Mouse (Mus musculus) liver, embryonic 15.5 days (tissue): ENCODE measurements around the gene Fbxo10. TPM values are rescaled to one million over a fixed set of nuclear protein-coding genes. Genes with fewer than 3 reads are reported as not detected.

Source experiments
- ATAC-seq: fragments of 200-750 bp; cut with Nextera tagmentation; 2 replicates; pipeline ENCODE4 v1.8.0; 2017; ENCODE audit warnings: moderate number of reproducible peaks, mild to moderate bottlenecking, moderate library complexity; ENCODE audit not compliant: insufficient read depth
- H3K27ac ChIP-seq: fragments of 300-500 bp; sonication (generic); replicated peaks from 2 replicates; pipeline ENCODE4 v1.5.1; 2015; ENCODE audit warnings: mild to moderate bottlenecking, inconsistent platforms
- H3K27me3 ChIP-seq: fragments of 300-500 bp; sonication (generic); 2 replicates; pipeline ENCODE4 v1.6.1; 2015; ENCODE audit warnings: mild to moderate bottlenecking, inconsistent platforms
- H3K36me3 ChIP-seq: fragments of 300-500 bp; sonication (generic); replicated peaks from 2 replicates; pipeline ENCODE4 v1.6.1; 2015; ENCODE audit warnings: moderate library complexity, mild to moderate bottlenecking, inconsistent platforms
- H3K4me1 ChIP-seq: fragments of 300-500 bp; sonication (generic); replicated peaks from 2 replicates; pipeline ENCODE4 v1.6.1; 2015; ENCODE audit warnings: inconsistent platforms
- H3K4me2 ChIP-seq: fragments of 300-500 bp; sonication (generic); 2 replicates; pipeline ENCODE4 v1.6.1; 2015; ENCODE audit warnings: moderate library complexity, mild to moderate bottlenecking, inconsistent platforms
- H3K4me3 ChIP-seq: fragments of 300-500 bp; sonication (generic); replicated peaks from 2 replicates; pipeline ENCODE4 v1.5.1; 2015; ENCODE audit warnings: mild to moderate bottlenecking, inconsistent platforms
- H3K9ac ChIP-seq: fragments of 300-500 bp; sonication (generic); 2 replicates; pipeline ENCODE4 v1.6.1; 2015; ENCODE audit warnings: moderate library complexity, mild to moderate bottlenecking, inconsistent platforms
- H3K9me3 ChIP-seq: fragments of 300-500 bp; sonication (generic); replicated peaks from 2 replicates; pipeline ENCODE4 v1.6.1; 2016; ENCODE audit warnings: inconsistent platforms
- WGBS: fragments of 180-500 bp; shearing (Covaris S2); methylation state at CpG from one replicate; pipeline ENCODE4 v1.1.7; 2015; ENCODE audit warnings: mixed read lengths; ENCODE audit not compliant: insufficient replicate concordance; 5-methylcytosine and 5-hydroxymethylcytosine counted together
- polyA plus RNA-seq: library from polyadenylated mRNA; unstranded; fragments of >200 nt; fragmentation: Nextera tagmentation; extraction: Ambion mirVana; gene quantifications from 2 replicates; pipeline ENCODE4 v1.2.1, GENCODE M21; 2015

Fbxo10 gene
- polyA plus RNA-seq, 1 experiment from 2014 or later, result 4.0 TPM

DNA sequence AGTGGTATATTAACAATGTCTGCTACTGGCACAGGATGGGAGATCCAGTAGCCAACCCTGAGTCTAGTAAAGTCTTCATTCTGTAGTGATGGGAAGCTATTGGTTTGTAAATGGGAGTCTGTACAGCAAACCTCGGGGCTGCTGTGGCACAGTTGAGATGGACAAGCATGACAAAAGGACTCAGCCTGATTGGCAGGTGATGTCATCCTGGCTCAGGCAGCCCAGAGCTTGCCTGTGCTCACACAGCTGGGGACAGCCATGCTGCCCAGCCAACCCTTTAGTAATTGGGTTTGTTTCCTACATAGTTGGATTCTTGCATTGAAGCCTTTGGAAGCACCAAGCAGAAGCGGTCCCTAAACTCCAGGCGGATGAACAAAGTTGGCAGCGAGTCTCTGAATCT is 57.9 kb downstream of the Fbxo10 start:
- no peaks in the 10 kb centered on the region for H3K27me3 ChIP-seq
- no peak overlapping the region for H3K4me2 ChIP-seq
- no peak for ATAC-seq
- H3K9me3 ChIP-seq, result no peaks in the 10 kb centered on the region
- H3K4me1 ChIP-seq, result no peaks in the 10 kb centered on the region
- no peak overlapping the region for H3K4me3 ChIP-seq
- 91% methylated on average over 4 of the region's 4 CpGs for WGBS
- H3K27ac ChIP-seq, result no peak overlapping the region
- peaks cover 26% of the 10 kb centered on the region for H3K36me3 ChIP-seq
- H3K9ac ChIP-seq, result no peak overlapping the region

DNA sequence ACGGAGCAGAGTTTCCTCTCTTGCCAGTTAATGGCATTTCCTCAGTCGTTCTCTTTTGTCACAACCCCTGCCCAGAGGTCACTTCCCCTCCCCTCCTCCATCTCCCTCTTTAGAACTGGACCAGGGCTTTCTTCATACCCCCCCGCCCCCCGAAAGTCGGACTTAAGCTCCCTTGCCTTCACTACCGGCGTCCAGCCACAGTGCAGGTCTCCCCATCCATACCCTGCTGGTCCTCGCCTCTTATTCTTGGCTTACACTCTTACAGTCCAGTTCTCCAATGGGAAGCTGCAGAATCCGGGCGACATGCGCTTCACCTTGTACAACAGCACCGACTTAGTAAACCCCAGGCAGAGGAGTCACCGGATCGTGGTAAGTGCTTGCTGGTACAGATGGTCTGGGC is 65.4 kb downstream of the Fbxo10 start:
- H3K9me3 ChIP-seq, result no peaks in the 10 kb centered on the region
- H3K4me1 ChIP-seq, result peaks cover 30% of the 10 kb centered on the region
- H3K4me2 ChIP-seq, result peak overlapping the region; percentile 95
- peak overlapping the region; percentile 66 for H3K9ac ChIP-seq
- WGBS, result under 1% methylated on average over 14 of the region's 14 CpGs
- 0 out of 2 replicates have a peak, but pooled peaks cover 12% of the 10 kb centered on the region for H3K36me3 ChIP-seq
- H3K27me3 ChIP-seq, result no peaks in the 10 kb centered on the region
- peak; percentile 17; the same call in 1 of the 2 replicates for ATAC-seq
- no peak overlapping the region for H3K27ac ChIP-seq
- H3K4me3 ChIP-seq, result peak overlapping the region; percentile 80

DNA sequence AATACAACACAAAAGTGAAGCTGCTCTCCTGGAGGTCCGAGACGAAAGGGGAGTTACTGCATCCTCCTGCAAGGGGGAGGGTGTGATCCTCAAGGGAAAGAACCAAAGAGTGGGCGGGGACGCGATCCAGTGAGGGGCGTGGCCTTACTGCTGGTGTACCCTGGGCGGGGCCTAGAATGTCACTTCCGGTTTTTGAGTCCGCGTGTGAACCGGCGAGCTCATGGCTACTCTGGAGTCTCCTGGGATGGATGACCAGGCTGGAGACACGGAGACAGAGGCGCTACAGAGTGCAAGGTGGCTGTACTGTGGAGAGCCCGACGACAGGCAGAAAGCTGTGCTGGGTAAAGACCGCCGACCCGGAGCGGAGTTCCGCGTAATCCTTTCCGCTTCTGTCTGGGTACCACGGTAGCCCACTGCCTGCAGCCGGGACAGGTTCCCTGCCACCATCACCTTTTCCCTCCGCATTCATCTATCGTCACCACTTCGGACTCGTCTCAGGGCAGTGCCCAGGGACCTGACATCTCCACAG is 65.9 kb downstream of the Fbxo10 start, which contains the start of gene Polr1e:
Polr1e (plus strand) TSS at position 132 of the 529 bp plus-strand sequence.
- Histone ChIP-seq H3K9me3 (no peaks in the 10 kb centered on the region), H3K4me1 (peaks cover 35% of the 10 kb centered on the region), H3K4me2 (peak within 1 kb of the TSS; percentile 95), H3K36me3 (0 out of 2 replicates have a peak, but pooled peaks cover 7% of the 10 kb centered on the region), H3K4me3 (peak within 1 kb of the TSS; percentile 80), H3K27ac (no peak within 1 kb of the TSS), H3K9ac (peak within 1 kb of the TSS; percentile 66), H3K27me3 (no peaks in the 10 kb centered on the region)
- WGBS, result under 1% methylated on average over 29 of the region's 29 CpGs
- ATAC-seq, result peak; percentile 75

DNA sequence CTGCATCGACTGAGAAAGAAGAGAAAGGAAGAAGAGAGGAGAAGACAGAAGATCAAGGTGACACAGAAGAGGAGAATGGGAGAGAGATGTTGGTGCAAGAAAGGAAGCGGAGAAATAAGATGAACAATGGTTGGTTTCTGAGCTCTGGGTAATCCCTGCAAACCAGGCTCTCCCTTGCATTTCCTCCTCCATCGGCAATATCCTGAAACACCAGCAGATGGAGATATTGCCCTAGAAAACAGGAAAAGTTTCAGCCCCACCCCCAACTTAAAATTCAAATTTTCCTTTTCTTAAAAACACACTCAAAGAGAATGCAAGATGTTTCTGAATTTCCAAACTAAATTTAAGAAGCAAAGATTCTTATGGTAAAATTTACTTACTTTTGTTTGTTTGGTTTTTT is 68.8 kb downstream of the Fbxo10 start:
- peaks cover 40% of the 10 kb centered on the region for H3K4me1 ChIP-seq
- no peaks in the 10 kb centered on the region for H3K27me3 ChIP-seq
- H3K4me2 ChIP-seq, result no peak overlapping the region
- H3K4me3 ChIP-seq, result no peak overlapping the region
- 7% methylated on average over 3 of the region's 3 CpGs for whole genome bisulfite sequencing
- ATAC-seq, result no peak
- no peak overlapping the region for H3K27ac ChIP-seq
- no peak overlapping the region for H3K9ac ChIP-seq
- no peaks in the 10 kb centered on the region for H3K36me3 ChIP-seq
- no peaks in the 10 kb centered on the region for H3K9me3 ChIP-seq

DNA sequence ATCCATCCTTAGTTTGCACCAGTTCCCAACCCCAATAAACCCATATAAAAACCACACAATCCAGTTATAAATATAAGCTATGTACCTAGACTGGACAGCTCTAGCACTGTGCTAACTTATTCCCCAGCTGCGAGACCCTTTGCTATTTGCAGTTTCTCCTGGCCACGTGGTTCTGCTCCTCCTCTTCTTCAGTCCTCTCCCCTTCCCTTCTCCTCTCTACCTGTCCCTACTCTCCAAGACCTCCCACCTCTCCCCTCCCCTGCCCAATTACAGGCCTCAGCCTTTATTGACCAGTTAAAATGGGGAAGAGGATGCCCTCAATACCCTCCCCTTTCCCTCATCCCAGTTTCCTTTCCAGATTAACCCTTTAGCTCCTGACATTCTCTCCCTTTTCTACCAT is 70.9 kb downstream of the Fbxo10 start:
- Histone ChIP-seq H3K9me3 (no peaks in the 10 kb centered on the region), H3K9ac (peak overlapping the region; percentile 77), H3K27ac (peak overlapping the region; percentile 99), H3K27me3 (no peaks in the 10 kb centered on the region), H3K36me3 (no peaks in the 10 kb centered on the region), H3K4me3 (peak overlapping the region; percentile 71), H3K4me1 (peaks cover 32% of the 10 kb centered on the region), H3K4me2 (peak overlapping the region; percentile 86)
- 5% methylated on average over 2 of the region's 2 CpGs for WGBS
- no peak for ATAC-seq

DNA sequence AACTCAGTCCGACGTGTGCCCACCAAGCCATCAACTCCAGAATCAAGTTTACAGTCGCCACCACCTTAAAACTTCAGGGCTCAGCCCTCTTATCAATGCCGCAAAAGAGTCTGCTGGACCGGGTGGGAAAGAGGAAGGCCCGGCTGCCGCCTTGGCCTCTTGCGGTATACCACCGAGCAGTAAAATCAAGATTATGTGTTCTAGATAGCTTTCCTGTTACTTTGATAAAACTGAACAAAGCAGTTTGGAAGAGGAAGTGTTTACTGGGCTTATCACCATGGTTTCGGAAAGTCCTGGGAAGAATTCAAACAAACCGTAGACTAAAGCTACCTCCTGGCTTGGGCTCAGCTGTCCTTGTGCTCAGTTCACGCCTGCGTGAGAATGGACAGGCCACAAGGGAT is 71.4 kb downstream of the Fbxo10 start:
- WGBS, result under 1% methylated on average over 13 of the region's 13 CpGs
- peaks cover 30% of the 10 kb centered on the region for H3K4me1 ChIP-seq

DNA sequence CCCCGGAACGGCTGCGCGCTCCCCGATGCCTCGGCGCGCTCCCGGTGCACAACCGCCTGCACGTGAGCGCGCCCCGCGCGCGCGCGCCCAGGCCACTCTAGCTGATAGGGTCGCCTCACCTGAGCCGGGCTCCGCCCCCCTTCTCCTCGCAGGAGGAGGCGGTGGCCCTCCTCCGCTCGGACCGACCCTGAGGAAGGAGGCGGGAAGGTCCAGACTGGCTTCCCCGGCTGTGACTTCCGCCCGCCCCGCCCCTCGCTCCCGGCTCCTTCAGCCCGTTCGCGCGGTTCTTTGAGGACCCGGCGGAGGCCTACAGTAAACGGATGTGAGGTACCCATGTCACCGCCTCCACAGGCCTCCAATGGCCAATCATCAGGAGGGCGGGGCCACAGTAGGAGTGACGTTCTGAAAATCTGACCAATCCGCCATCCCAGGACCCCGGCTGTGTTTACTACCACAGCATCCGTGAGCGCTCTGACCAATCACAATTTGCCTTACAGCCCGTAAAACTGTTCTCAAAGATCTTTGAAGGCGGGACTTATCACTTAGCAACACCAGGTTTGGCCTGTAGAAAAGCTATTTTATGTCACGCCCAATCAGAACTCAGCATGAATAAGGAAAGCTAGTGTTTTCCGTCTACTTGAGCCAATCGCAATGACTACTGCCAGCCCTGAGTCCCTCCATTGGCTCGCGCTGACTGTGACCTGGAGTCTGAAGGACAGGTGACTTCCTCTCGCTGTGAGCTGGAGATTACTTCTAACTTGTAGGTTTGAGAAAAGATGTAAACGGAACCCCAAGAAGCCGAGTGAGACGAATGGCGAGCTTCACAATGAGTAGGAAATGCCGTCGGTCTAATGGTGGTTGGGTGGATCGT is 72.1 kb downstream of the Fbxo10 start, which contains the start of gene Zbtb5:
Zbtb5 (minus strand) TSS at position 308 of the 871 bp plus-strand sequence.
- peak; percentile 95 for ATAC-seq

More for the DNA sequence above, 71.4 kb downstream of the Fbxo10 start:
- Histone ChIP-seq H3K27ac (peak overlapping the region; percentile 99), H3K4me3 (peak overlapping the region; percentile 71), H3K4me2 (peak overlapping the region; percentile 86), H3K9ac (peak overlapping the region; percentile 77), H3K9me3 (no peaks in the 10 kb centered on the region), H3K36me3 (no peaks in the 10 kb centered on the region), H3K27me3 (no peaks in the 10 kb centered on the region)
- ATAC-seq, result no peak

DNA sequence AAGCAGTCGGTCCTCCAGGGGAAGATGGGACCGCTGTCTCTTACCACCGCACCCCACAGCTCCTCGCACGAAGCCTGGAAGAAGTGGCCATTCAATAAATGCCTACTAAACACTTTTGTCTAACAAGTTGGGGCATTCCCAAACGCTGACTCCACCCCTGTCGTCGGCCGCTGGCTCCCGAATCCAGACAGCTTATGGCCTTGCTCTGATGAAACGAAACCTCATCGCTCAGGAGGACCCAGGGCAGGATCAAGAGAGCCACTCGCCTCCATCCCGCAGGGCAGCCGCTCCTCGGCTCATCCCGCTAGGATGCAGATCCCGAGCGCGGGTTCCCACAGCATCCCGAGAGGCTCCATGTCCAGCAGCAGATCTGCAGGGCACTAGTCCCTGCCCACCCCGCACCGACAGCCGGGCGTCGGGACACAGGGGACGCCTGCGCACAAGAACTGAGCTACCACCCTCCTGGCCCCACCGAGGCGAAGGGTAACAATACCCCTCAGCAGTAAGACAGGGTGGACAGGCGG is 72.8 kb downstream of the Fbxo10 start:
- H3K4me2 ChIP-seq, result peak overlapping the region; percentile 86
- H3K36me3 ChIP-seq, result no peaks in the 10 kb centered on the region
- peaks cover 27% of the 10 kb centered on the region for H3K4me1 ChIP-seq
- no peaks in the 10 kb centered on the region for H3K9me3 ChIP-seq
- no peaks in the 10 kb centered on the region for H3K27me3 ChIP-seq
- peak overlapping the region; percentile 99 for H3K27ac ChIP-seq
- peak overlapping the region; percentile 77 for H3K4me3 ChIP-seq
- H3K9ac ChIP-seq, result peak overlapping the region; percentile 82
- WGBS, result under 1% methylated on average over 31 of the region's 31 CpGs
- no peak for ATAC-seq

More for the DNA sequence above, 72.1 kb downstream of the Fbxo10 start, which contains the start of gene Zbtb5:
- H3K4me3 ChIP-seq, result peak within 1 kb of the TSS; percentile 77
- peaks cover 27% of the 10 kb centered on the region for H3K4me1 ChIP-seq
- WGBS, result under 1% methylated on average over 61 of the region's 63 CpGs
- H3K36me3 ChIP-seq, result no peaks in the 10 kb centered on the region
- H3K27me3 ChIP-seq, result no peaks in the 10 kb centered on the region
- H3K4me2 ChIP-seq, result peak within 1 kb of the TSS; percentile 86
- H3K9me3 ChIP-seq, result no peaks in the 10 kb centered on the region
- H3K27ac ChIP-seq, result peak within 1 kb of the TSS; percentile 99
- H3K9ac ChIP-seq, result peak within 1 kb of the TSS; percentile 82

DNA sequence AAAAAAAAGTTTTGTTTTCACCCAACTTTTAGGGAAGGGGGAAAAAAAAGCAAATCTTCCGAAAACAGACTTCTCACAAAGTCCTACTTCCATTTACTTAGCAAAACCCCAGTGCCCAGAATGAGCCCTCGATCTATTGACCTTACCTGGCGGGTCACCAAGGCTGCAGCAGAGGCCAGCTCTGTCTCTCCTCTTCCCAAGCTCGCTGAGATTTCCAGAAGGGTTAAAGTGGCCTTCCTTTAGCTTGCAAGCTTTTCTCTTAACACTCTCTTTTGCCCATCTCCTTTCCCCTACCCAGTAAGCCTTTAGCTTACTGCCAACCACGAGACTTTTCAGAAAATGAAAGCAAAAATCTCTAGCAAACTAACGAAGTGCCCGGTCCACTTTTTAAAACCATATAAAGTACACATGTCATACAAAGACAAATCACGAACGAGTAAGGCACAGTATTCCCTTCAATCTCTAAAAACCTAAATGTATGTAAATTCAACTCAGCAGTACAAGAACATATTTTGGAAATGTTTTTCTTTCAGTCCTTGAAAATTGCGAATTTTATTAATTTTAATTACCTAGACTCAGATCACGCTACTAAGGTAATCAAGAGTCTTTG is 73.5 kb downstream of the Fbxo10 start:
- H3K9ac ChIP-seq, result peak overlapping the region; percentile 82
- ATAC-seq, result no peak
- 11% methylated on average over 11 of the region's 11 CpGs for WGBS

DNA sequence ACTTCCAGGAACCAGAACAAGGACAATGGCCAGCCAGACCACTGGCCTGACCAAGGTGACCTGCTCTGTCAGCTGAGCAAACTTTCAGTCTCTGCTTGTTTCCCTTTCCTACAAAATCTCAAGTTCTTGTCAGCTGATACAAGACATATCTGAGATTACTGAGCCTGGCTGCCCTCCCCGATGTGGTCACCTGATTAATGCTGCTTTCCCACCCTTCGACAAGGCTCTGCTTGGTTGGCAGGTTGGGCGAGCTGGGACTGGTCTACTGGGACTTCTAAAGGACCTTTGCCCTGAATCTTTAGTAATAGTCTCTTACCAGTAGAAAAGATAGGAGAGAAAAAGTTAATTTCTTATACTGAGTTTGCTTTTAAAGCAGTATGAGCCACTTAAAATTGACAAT is 79.0 kb downstream of the Fbxo10 start:
- WGBS, result 47% methylated on average over 3 of the region's 3 CpGs

More for the DNA sequence above, 73.5 kb downstream of the Fbxo10 start:
- Histone ChIP-seq H3K4me1 (peaks cover 27% of the 10 kb centered on the region), H3K27me3 (no peaks in the 10 kb centered on the region), H3K4me3 (peak overlapping the region; percentile 77), H3K4me2 (peak overlapping the region; percentile 86), H3K27ac (peak overlapping the region; percentile 99), H3K9me3 (no peaks in the 10 kb centered on the region), H3K36me3 (no peaks in the 10 kb centered on the region)

More for the DNA sequence above, 79.0 kb downstream of the Fbxo10 start:
- no peak overlapping the region for H3K9ac ChIP-seq
- no peaks in the 10 kb centered on the region for H3K9me3 ChIP-seq
- no peak overlapping the region for H3K4me3 ChIP-seq
- peaks cover 18% of the 10 kb centered on the region for H3K4me1 ChIP-seq
- ATAC-seq, result no peak
- H3K27ac ChIP-seq, result no peak overlapping the region
- H3K36me3 ChIP-seq, result no peaks in the 10 kb centered on the region
- H3K27me3 ChIP-seq, result no peaks in the 10 kb centered on the region
- no peak overlapping the region for H3K4me2 ChIP-seq
